Mouse (Mus musculus) intestine, postnatal 0 days (tissue): Measurements from ENCODE around the gene Gm21987. TPM values are rescaled to one million over a fixed set of nuclear protein-coding genes. Genes with fewer than 3 reads are reported as not detected.

Experiments
- ATAC-seq: fragments of 200-750 bp; cut with Nextera tagmentation; 2 replicates; pipeline ENCODE4 v1.8.0; 2017; ENCODE audit warnings: mild to moderate bottlenecking, moderate TSS enrichment, moderate library complexity
- H3K27ac ChIP-seq: fragments of 300-500 bp; sonication (generic); 2 replicates; pipeline ENCODE4 v1.5.1; 2014; ENCODE audit warnings: mild to moderate bottlenecking, low read depth, low read length, moderate library complexity
- H3K27me3 ChIP-seq: fragments of 300-500 bp; sonication (generic); replicated peaks from 2 replicates; pipeline ENCODE4 v1.6.1; 2014; ENCODE audit warnings: low read length, mixed read lengths; ENCODE audit not compliant: control insufficient read depth, insufficient read depth
- H3K36me3 ChIP-seq: fragments of 300-500 bp; sonication (generic); 2 replicates; pipeline ENCODE4 v1.6.1; 2014; ENCODE audit warnings: mild to moderate bottlenecking, moderate library complexity; ENCODE audit not compliant: control insufficient read depth, insufficient read depth
- H3K4me1 ChIP-seq: fragments of 300-500 bp; sonication (generic); replicated peaks from 2 replicates; pipeline ENCODE4 v1.6.1; 2014; ENCODE audit warnings: antibody characterized with exemption, low read length, mixed read lengths; ENCODE audit not compliant: control insufficient read depth, insufficient read depth
- H3K4me2 ChIP-seq: fragments of 300-500 bp; sonication (generic); replicated peaks from 2 replicates; pipeline ENCODE4 v1.6.1; 2014; ENCODE audit warnings: low read depth, mild to moderate bottlenecking, moderate library complexity
- H3K4me3 ChIP-seq: fragments of 300-500 bp; sonication (generic); 2 replicates; pipeline ENCODE4 v1.5.1; 2014; ENCODE audit warnings: low read depth, low read length
- H3K9ac ChIP-seq: fragments of 300-500 bp; sonication (generic); 2 replicates; pipeline ENCODE4 v1.6.1; 2014; ENCODE audit warnings: mild to moderate bottlenecking, low read depth, low read length
- H3K9me3 ChIP-seq: fragments of 300-500 bp; sonication (generic); 2 replicates; pipeline ENCODE4 v1.6.1; 2016; ENCODE audit warnings: mixed run types; ENCODE audit not compliant: control insufficient read depth
- CTCF ChIP-seq: sonication (generic); IDR thresholded peaks from 2 replicates; pipeline ENCODE4 v1.5.1; 2016; ENCODE audit warnings: low read depth, mild to moderate bottlenecking, control low read depth, antibody characterized with exemption, moderate library complexity
- WGBS: fragments of 180-500 bp; shearing (Covaris S2); extraction: QIAGEN DNeasy Blood & Tissue Kit; methylation state at CpG from one replicate; pipeline ENCODE4 v1.1.7; 2014; 5-methylcytosine and 5-hydroxymethylcytosine counted together
- polyA plus RNA-seq: library from polyadenylated mRNA; unstranded; fragments of >200 nt; fragmentation: Nextera tagmentation; extraction: Ambion mirVana; gene quantifications from 2 replicates; pipeline ENCODE4 v1.2.1, GENCODE M21; 2015

Gm21987 gene
- polyA plus RNA-seq, 1 experiment from 2014 or later = 0.38 TPM

DNA sequence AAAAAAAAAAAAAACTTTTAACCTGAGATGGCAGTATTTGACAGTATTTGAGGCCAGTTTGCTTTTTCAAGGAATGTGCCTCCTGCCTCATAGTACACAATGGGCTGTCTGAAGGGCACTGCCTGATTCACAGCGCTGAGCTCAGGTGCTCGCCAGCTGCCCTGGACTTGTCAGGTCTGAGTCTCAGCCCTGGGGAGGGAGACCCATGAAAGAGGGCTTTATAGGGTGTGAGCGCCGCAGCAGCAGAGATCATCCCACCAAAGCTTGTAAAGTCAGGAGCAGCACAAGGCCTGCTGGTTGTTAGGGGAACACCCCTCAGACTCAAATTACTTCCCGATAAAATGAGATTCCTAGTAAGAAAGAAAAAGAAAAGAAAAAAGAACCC is 39.6 kb upstream of the Gm21987 start:
- H3K4me2 ChIP-seq = no peak overlapping the region
- H3K27me3 ChIP-seq = no peaks in the 10 kb centered on the region; the same call in 1 of the 2 replicates
- H3K4me3 ChIP-seq = no peak overlapping the region
- no peak for ATAC-seq
- no peaks in the 10 kb centered on the region for H3K36me3 ChIP-seq
- H3K4me1 ChIP-seq = no peaks in the 10 kb centered on the region
- H3K9me3 ChIP-seq = no peaks in the 10 kb centered on the region
- WGBS = 59% methylated on average over 5 of the region's 5 CpGs
- no peak overlapping the region for H3K27ac ChIP-seq
- H3K9ac ChIP-seq = no peak overlapping the region
- no peak for TF ChIP-seq CTCF

DNA sequence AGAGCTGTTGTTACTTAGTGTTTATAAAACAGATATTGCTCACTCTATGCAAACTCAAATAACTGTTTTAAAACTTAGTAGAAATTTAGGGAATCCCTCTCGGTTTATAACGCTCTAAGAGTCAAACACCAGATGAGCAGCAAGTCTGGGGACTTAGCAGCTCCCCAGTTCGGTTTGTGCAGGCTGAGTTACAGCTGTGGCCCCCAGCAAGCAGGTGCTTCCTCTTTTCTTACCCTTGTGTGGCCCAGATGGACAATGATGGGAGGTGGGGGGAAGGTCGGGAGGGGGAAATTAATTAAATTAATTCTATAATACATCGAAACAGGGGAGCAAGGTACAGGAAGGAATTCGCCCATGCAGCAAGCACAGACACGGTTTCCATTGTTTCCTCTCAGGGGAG is 39.2 kb upstream of the Gm21987 start:
- no peak for TF ChIP-seq CTCF
- Histone ChIP-seq H3K9me3 (no peaks in the 10 kb centered on the region), H3K9ac (no peak overlapping the region), H3K27me3 (no peaks in the 10 kb centered on the region; the same call in 1 of the 2 replicates), H3K4me3 (no peak overlapping the region), H3K27ac (no peak overlapping the region), H3K36me3 (no peaks in the 10 kb centered on the region), H3K4me2 (no peak overlapping the region), H3K4me1 (no peaks in the 10 kb centered on the region)
- WGBS = 67% methylated on average over 7 of the region's 7 CpGs
- ATAC-seq = no peak

DNA sequence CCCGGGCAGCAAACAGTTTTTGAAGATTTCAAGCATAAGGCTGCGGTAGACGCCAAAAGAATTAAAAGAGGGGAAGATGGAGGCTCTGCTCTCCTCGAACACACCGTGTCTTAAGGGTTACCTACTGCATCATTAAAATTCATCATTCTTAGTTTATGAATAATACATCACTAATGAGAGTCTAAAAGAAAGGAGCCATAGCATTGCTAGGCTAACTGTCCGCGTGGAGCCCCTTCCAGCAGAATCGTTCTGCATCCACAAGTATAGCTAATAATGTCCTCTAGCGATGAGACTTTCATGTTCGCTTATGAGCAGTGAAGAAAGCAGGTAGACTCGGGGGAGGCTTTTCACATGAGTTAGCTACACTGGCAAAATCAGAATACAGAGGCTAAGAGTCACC is 38.6 kb upstream of the Gm21987 start:
- TF ChIP-seq CTCF = no peak
- Histone ChIP-seq H3K4me2 (no peak overlapping the region), H3K36me3 (no peaks in the 10 kb centered on the region), H3K9me3 (no peaks in the 10 kb centered on the region), H3K9ac (no peak overlapping the region), H3K4me3 (no peak overlapping the region), H3K27me3 (no peaks in the 10 kb centered on the region; the same call in 1 of the 2 replicates), H3K4me1 (no peaks in the 10 kb centered on the region), H3K27ac (no peak overlapping the region)
- 88% methylated on average over 11 of the region's 11 CpGs for WGBS
- no peak for ATAC-seq

DNA sequence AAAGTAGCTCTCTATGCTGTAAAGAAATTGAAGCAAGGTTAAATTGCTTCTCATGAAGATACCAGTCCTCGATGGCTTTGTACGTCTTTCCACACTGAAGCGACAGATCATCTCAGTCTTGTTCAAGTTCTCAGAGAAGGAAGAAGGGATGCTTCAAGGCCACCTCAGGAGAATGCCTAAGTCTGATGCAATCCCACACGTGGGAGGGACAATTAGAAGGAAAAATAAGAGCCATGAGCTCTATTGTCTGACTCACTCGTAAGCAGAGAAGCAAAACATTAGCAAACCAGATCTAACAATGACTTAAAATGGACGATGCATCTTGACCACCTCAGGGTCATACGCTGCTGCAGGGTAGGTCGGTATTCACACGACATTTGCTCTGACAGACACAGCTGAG is 28.3 kb upstream of the Gm21987 start:
- TF ChIP-seq CTCF = no peak
- Histone ChIP-seq H3K4me1 (no peaks in the 10 kb centered on the region), H3K27ac (no peak overlapping the region), H3K4me3 (no peak overlapping the region), H3K27me3 (no peaks in the 10 kb centered on the region), H3K9me3 (no peaks in the 10 kb centered on the region), H3K4me2 (no peak overlapping the region), H3K9ac (no peak overlapping the region), H3K36me3 (no peaks in the 10 kb centered on the region)
- 76% methylated on average over 9 of the region's 9 CpGs for WGBS
- no peak for ATAC-seq

DNA sequence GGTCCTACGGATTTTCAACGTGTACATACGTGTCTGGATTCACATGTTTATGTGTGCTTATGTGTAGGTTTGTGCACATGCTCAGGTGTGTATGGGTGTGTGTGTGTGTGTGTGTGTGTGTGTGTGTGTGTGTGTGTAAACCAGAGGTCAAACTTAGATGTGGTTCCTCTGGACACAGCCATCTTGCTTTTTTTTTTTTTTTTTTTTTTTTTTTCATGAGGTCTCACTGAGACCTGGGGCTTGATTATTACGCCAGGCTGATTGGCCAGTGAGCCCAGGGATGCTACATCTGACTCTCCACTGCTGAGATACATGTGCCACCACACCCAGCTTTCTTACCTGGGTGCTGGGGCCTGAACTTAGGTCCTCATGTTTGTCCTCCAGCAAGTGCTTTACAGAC is 27.8 kb upstream of the Gm21987 start:
- 78% methylated on average over 4 of the region's 4 CpGs for WGBS
- no peak overlapping the region for H3K4me2 ChIP-seq
- H3K4me3 ChIP-seq = no peak overlapping the region
- no peaks in the 10 kb centered on the region for H3K27me3 ChIP-seq
- ATAC-seq = no peak
- H3K9ac ChIP-seq = no peak overlapping the region
- no peak for TF ChIP-seq CTCF
- H3K27ac ChIP-seq = no peak overlapping the region
- no peaks in the 10 kb centered on the region for H3K36me3 ChIP-seq
- no peaks in the 10 kb centered on the region for H3K9me3 ChIP-seq
- H3K4me1 ChIP-seq = no peaks in the 10 kb centered on the region

DNA sequence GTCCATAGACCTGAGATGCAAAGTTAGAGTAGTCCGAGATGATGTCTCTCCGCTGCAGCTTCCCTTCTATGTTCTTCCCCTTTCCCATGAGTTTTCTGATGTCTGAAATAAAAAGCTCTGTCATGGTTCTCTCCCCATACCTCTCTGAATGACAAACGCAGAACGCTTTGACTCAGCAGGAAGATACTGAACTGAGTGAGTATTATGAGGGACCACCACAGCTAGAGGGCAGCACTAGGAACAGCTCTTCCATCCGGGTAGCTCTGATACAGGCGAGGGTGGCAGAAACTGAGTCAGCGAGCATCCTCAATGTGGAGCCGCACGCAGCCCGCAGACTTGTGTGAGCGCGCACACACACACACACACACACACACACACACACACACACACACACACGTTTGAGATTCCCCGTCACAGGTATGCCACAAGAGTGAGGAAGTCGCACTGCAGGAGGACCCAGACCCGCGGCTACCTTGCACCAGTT is 25.3 kb upstream of the Gm21987 start:
- no peak overlapping the region for H3K4me3 ChIP-seq
- no peak overlapping the region for H3K4me2 ChIP-seq
- no peak overlapping the region for H3K9ac ChIP-seq
- H3K27ac ChIP-seq = no peak overlapping the region
- ATAC-seq = no peak
- peak; percentile 86 for TF ChIP-seq CTCF
- no peaks in the 10 kb centered on the region for H3K36me3 ChIP-seq
- no peaks in the 10 kb centered on the region for H3K27me3 ChIP-seq
- H3K9me3 ChIP-seq = no peaks in the 10 kb centered on the region
- no peaks in the 10 kb centered on the region for H3K4me1 ChIP-seq
- 31% methylated on average over 17 of the region's 17 CpGs for whole genome bisulfite sequencing

DNA sequence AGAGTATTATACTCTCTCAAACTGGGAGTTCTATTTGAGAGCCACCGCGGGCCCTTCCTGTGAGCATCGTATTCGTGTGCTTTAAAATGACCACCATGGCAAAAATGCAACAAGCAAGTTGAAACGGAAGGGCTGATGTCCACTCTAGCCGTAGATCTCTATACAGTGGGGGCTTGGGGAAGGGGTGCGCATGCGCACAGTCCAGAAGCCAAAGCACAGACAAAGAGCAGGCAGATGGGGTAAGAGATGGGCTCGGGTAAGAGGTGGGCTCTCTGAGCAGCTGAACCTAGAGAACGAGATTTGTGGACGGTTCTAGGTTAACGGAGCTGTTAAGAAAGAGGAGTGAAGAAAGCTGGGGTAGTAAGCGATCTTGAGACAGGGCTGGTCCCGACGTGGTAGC is 22.5 kb upstream of the Gm21987 start:
- Histone ChIP-seq H3K27ac (no peak overlapping the region), H3K9me3 (no peaks in the 10 kb centered on the region), H3K4me1 (no peaks in the 10 kb centered on the region), H3K4me2 (no peak overlapping the region), H3K36me3 (no peaks in the 10 kb centered on the region), H3K27me3 (no peaks in the 10 kb centered on the region), H3K9ac (no peak overlapping the region), H3K4me3 (no peak overlapping the region)
- TF ChIP-seq CTCF = no peak
- ATAC-seq = no peak
- WGBS = 93% methylated on average over 15 of the region's 15 CpGs
